Mouse (Mus musculus): ENCODE data around the gene Plppr1. TPM values are rescaled to one million over a fixed set of nuclear protein-coding genes. Genes with fewer than 3 reads are reported as not detected.

Gene Plppr1
- polyA plus RNA-seq, 1 experiment = not detected

- no peak for TF ChIP-seq POLR2A (IDR thresholded peaks at IDR 0.05; ENCODE audit: insufficient read depth, low read length)
- TF ChIP-seq EP300 (IDR thresholded peaks at IDR 0.05; ENCODE audit: insufficient read depth, low read depth, low read length) = no peak
- TF ChIP-seq CTCF (IDR thresholded peaks at IDR 0.05; ENCODE audit: low read depth, low read length) = no peak
- Histone ChIP-seq H3K4me3 (ENCODE audit: low read depth, low read length) (no peak overlapping the region), H3K9ac (ENCODE audit: low read depth, poor library complexity, severe bottlenecking) (no peak overlapping the region), H3K27ac (ENCODE audit: insufficient read depth, low read length) (no peak overlapping the region), H3K9me3 (replicated peaks; ENCODE audit: control insufficient read depth, insufficient read depth, low read length, poor library complexity, severe bottlenecking) (no peaks in the 10 kb centered on the region), H3K36me3 (ENCODE audit: control insufficient read depth, insufficient read depth, low read length, poor library complexity, severe bottlenecking) (no peaks in the 10 kb centered on the region), H3K27me3 (ENCODE audit: control insufficient read depth, insufficient read depth, low read length, poor library complexity, severe bottlenecking) (no peaks in the 10 kb centered on the region), H3K4me1 (ENCODE audit: control insufficient read depth, insufficient read depth, low read length) (no peaks in the 10 kb centered on the region)
These were observed 107.3 kb downstream of the Plppr1 start for GRCm38 (mm10) chr4:49166391-49166790.

- Histone ChIP-seq H3K4me1 (ENCODE audit: control insufficient read depth, insufficient read depth, low read length) (no peaks in the 10 kb centered on the region), H3K9me3 (replicated peaks; ENCODE audit: control insufficient read depth, insufficient read depth, low read length, poor library complexity, severe bottlenecking) (no peaks in the 10 kb centered on the region), H3K27me3 (ENCODE audit: control insufficient read depth, insufficient read depth, low read length, poor library complexity, severe bottlenecking) (no peaks in the 10 kb centered on the region), H3K4me3 (ENCODE audit: low read depth, low read length) (no peak overlapping the region), H3K9ac (ENCODE audit: low read depth, poor library complexity, severe bottlenecking) (no peak overlapping the region), H3K27ac (ENCODE audit: insufficient read depth, low read length) (no peak overlapping the region), H3K36me3 (ENCODE audit: control insufficient read depth, insufficient read depth, low read length, poor library complexity, severe bottlenecking) (no peaks in the 10 kb centered on the region)
- TF ChIP-seq CTCF (IDR thresholded peaks at IDR 0.05; ENCODE audit: low read depth, low read length) = no peak
- no peak for TF ChIP-seq POLR2A (IDR thresholded peaks at IDR 0.05; ENCODE audit: insufficient read depth, low read length)
- TF ChIP-seq EP300 (IDR thresholded peaks at IDR 0.05; ENCODE audit: insufficient read depth, low read depth, low read length) = no peak
These were observed 108.0 kb downstream of the Plppr1 start for GRCm38 (mm10) chr4:49167030-49167429.

- TF ChIP-seq EP300 (IDR thresholded peaks at IDR 0.05; ENCODE audit: insufficient read depth, low read depth, low read length) (no peak), POLR2A (IDR thresholded peaks at IDR 0.05; ENCODE audit: insufficient read depth, low read length) (no peak), CTCF (IDR thresholded peaks at IDR 0.05; ENCODE audit: low read depth, low read length) (no peak)
- H3K4me1 ChIP-seq (ENCODE audit: control insufficient read depth, insufficient read depth, low read length) = no peaks in the 10 kb centered on the region
- H3K9ac ChIP-seq (ENCODE audit: low read depth, poor library complexity, severe bottlenecking) = no peak overlapping the region
- no peaks in the 10 kb centered on the region for H3K9me3 ChIP-seq (replicated peaks; ENCODE audit: control insufficient read depth, insufficient read depth, low read length, poor library complexity, severe bottlenecking)
- H3K27me3 ChIP-seq (ENCODE audit: control insufficient read depth, insufficient read depth, low read length, poor library complexity, severe bottlenecking) = no peaks in the 10 kb centered on the region
- H3K4me3 ChIP-seq (ENCODE audit: low read depth, low read length) = no peak overlapping the region
- no peaks in the 10 kb centered on the region for H3K36me3 ChIP-seq (ENCODE audit: control insufficient read depth, insufficient read depth, low read length, poor library complexity, severe bottlenecking)
- no peak overlapping the region for H3K27ac ChIP-seq (ENCODE audit: insufficient read depth, low read length)
These were observed 110.4 kb downstream of the Plppr1 start for GRCm38 (mm10) chr4:49169498-49169897.

GRCm38 (mm10) chr4:49178101-49178500 is 119.0 kb downstream of the Plppr1 start:
- Histone ChIP-seq H3K4me3 (ENCODE audit: low read depth, low read length) (no peak overlapping the region), H3K9ac (ENCODE audit: low read depth, poor library complexity, severe bottlenecking) (no peak overlapping the region), H3K9me3 (replicated peaks; ENCODE audit: control insufficient read depth, insufficient read depth, low read length, poor library complexity, severe bottlenecking) (no peaks in the 10 kb centered on the region), H3K27ac (ENCODE audit: insufficient read depth, low read length) (no peak overlapping the region), H3K27me3 (ENCODE audit: control insufficient read depth, insufficient read depth, low read length, poor library complexity, severe bottlenecking) (no peaks in the 10 kb centered on the region), H3K36me3 (ENCODE audit: control insufficient read depth, insufficient read depth, low read length, poor library complexity, severe bottlenecking) (no peaks in the 10 kb centered on the region), H3K4me1 (ENCODE audit: control insufficient read depth, insufficient read depth, low read length) (no peaks in the 10 kb centered on the region)
- no peak for TF ChIP-seq CTCF (IDR thresholded peaks at IDR 0.05; ENCODE audit: low read depth, low read length)
- TF ChIP-seq POLR2A (IDR thresholded peaks at IDR 0.05; ENCODE audit: insufficient read depth, low read length) = no peak
- no peak for TF ChIP-seq EP300 (IDR thresholded peaks at IDR 0.05; ENCODE audit: insufficient read depth, low read depth, low read length)

- TF ChIP-seq EP300 (IDR thresholded peaks at IDR 0.05; ENCODE audit: insufficient read depth, low read depth, low read length) (no peak), CTCF (IDR thresholded peaks at IDR 0.05; ENCODE audit: low read depth, low read length) (no peak), POLR2A (IDR thresholded peaks at IDR 0.05; ENCODE audit: insufficient read depth, low read length) (no peak)
- H3K4me1 ChIP-seq (ENCODE audit: control insufficient read depth, insufficient read depth, low read length) = no peaks in the 10 kb centered on the region
These were observed 119.8 kb downstream of the Plppr1 start for GRCm38 (mm10) chr4:49178891-49179290.

GRCm38 (mm10) chr4:49179471-49180181 is 120.6 kb downstream of the Plppr1 start:
- Histone ChIP-seq H3K27me3 (ENCODE audit: control insufficient read depth, insufficient read depth, low read length, poor library complexity, severe bottlenecking) (no peaks in the 10 kb centered on the region), H3K4me3 (ENCODE audit: low read depth, low read length) (no peak overlapping the region), H3K27ac (ENCODE audit: insufficient read depth, low read length) (no peak overlapping the region), H3K4me1 (ENCODE audit: control insufficient read depth, insufficient read depth, low read length) (no peaks in the 10 kb centered on the region), H3K9me3 (replicated peaks; ENCODE audit: control insufficient read depth, insufficient read depth, low read length, poor library complexity, severe bottlenecking) (no peaks in the 10 kb centered on the region), H3K36me3 (ENCODE audit: control insufficient read depth, insufficient read depth, low read length, poor library complexity, severe bottlenecking) (no peaks in the 10 kb centered on the region), H3K9ac (ENCODE audit: low read depth, poor library complexity, severe bottlenecking) (no peak overlapping the region)
- no peak for TF ChIP-seq POLR2A (IDR thresholded peaks at IDR 0.05; ENCODE audit: insufficient read depth, low read length)
- no peak for TF ChIP-seq CTCF (IDR thresholded peaks at IDR 0.05; ENCODE audit: low read depth, low read length)
- no peak for TF ChIP-seq EP300 (IDR thresholded peaks at IDR 0.05; ENCODE audit: insufficient read depth, low read depth, low read length)

More at GRCm38 (mm10) chr4:49178891-49179290, 119.8 kb downstream of the Plppr1 start:
- no peaks in the 10 kb centered on the region for H3K9me3 ChIP-seq (replicated peaks; ENCODE audit: control insufficient read depth, insufficient read depth, low read length, poor library complexity, severe bottlenecking)
- no peak overlapping the region for H3K27ac ChIP-seq (ENCODE audit: insufficient read depth, low read length)
- no peak overlapping the region for H3K4me3 ChIP-seq (ENCODE audit: low read depth, low read length)
- no peaks in the 10 kb centered on the region for H3K36me3 ChIP-seq (ENCODE audit: control insufficient read depth, insufficient read depth, low read length, poor library complexity, severe bottlenecking)
- no peaks in the 10 kb centered on the region for H3K27me3 ChIP-seq (ENCODE audit: control insufficient read depth, insufficient read depth, low read length, poor library complexity, severe bottlenecking)
- no peak overlapping the region for H3K9ac ChIP-seq (ENCODE audit: low read depth, poor library complexity, severe bottlenecking)
